Mouse (Mus musculus) megakaryocyte-erythroid progenitor cell, adult 5-6 weeks (primary cell): ENCODE data around the gene Lzts2. TPM values are rescaled to one million over a fixed set of nuclear protein-coding genes. Genes with fewer than 3 reads are reported as not detected.

ENCODE experiments used
- ATAC-seq: replicated peaks from 2 replicates; pipeline ENCODE4 v1.8.0; 2016; ENCODE audit warnings: mild to moderate bottlenecking, inconsistent platforms; ENCODE audit not compliant: severe bottlenecking, poor library complexity, low FRiP score, low TSS enrichment
- total RNA-seq, 2 experiments: library from RNA; stranded (forward) in 1 of 2; stranded (reverse) in 1 of 2; fragments of 200-1000, 215-1000 nt in 1 of 2; fragments of >200 nt in 1 of 2; fragmentation: Nextera tagmentation in 1 of 2; gene quantifications; 2 replicates each; pipeline ENCODE4 v1.2.3; 2014 to 2017

The Lzts2 gene
- total RNA-seq, 2 experiments from 2014 or later, result 7.9 to 10.2 TPM

DNA sequence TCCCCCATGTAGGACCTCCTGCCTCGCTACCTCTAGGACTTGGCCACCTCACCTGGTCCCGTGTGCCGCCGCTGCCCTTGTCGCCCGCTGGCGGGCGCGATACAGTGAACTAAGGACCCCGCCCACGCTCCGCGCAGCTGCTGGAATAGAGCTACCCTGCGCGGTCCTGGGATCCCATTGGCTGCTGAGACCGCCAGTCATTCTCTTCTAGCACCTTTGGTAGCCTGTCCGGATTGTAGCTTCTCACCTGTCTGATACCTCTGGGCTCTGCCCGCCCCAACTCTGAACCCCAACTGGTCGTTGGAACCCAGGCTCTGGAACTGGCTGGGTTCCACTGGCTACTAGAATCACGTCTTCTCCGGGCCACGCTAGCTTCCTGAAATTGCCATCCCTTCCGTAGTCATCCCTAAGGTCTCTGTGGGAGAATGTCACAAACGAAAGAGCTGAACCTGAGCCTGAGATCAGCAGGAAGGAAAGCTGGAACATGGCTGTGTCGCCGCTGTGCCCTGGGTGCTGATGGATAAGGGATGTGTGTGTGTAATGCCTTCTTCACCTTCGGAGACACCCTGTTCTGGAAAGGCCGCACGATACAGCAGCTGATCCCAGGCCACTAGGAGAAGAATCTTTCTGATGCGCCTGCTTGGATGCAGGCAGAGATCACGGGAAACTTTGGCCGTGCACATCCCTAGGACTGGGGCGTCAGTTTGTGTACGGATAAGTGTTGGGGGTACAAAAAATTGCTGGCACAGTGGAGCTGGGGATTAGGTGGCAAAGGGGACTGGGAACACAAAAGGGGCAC lies 32.5 kb downstream of the Lzts2 start:
- ATAC-seq, result peak; percentile 50

DNA sequence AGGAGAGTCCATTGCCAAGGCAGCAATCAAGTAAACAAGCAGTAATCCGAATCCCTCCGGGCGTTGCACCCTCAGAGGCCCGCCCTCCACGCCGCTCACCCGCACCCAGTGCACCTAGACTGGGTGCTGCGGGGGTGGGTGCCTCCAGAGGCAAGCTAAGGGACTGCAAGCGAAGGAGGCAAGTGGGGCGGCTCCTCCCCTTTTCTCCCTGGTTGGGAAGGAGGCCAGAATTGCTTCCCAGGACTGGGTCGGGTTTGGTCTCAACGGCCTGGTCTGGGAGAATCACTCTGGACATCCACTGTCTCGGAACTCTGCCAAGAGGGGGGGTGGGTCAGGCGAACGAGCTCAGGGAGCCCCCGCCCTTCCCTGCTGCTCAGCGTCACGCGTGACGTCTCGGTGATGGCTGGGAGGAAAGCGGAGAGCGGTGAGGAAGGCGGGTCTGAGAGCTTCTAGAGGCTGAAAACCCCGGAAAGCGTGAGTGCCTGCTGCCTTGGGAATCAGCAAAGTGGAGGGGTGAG lies 33.3 kb downstream of the Lzts2 start, which contains the start of gene Sfxn3:
Sfxn3 (plus strand) TSS at position 87 of the 518 bp plus-strand sequence.
- peak; percentile 85 for ATAC-seq

DNA sequence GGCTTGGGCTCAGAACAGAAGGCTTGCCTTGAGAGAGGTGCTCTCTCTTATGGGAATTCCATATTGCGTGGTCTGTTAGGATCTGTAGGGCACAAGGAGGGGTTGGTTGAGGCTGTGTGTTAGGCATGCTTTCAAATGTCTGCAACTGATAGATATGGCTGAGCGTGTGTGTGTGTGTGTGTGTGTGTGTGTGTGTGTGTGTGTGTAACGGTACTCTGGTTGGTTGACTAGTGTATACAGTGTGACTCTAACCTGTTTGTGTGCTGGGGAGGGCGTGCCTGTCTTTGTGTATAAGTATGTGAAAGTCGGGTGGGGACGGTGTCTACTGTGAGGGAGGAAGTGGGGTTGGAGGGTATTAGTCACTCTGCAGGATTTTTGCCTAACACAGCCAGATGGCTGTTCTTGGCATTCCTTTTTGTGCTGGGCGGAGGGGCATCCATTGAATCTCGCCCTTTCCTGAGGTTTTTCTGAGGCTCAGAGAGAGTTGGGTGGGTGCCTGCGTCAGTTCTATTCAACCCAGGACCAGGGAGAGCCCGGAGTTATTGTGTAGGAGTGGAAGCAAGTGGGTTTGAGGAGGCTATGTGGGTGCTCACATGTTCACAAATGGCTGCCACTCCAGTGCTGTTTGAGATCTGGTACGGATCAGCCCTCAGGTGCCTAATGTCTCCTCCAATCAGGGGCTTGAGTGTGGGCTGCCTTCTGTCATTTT lies 33.9 kb downstream of the Lzts2 start:
- peak; percentile 65 for ATAC-seq

DNA sequence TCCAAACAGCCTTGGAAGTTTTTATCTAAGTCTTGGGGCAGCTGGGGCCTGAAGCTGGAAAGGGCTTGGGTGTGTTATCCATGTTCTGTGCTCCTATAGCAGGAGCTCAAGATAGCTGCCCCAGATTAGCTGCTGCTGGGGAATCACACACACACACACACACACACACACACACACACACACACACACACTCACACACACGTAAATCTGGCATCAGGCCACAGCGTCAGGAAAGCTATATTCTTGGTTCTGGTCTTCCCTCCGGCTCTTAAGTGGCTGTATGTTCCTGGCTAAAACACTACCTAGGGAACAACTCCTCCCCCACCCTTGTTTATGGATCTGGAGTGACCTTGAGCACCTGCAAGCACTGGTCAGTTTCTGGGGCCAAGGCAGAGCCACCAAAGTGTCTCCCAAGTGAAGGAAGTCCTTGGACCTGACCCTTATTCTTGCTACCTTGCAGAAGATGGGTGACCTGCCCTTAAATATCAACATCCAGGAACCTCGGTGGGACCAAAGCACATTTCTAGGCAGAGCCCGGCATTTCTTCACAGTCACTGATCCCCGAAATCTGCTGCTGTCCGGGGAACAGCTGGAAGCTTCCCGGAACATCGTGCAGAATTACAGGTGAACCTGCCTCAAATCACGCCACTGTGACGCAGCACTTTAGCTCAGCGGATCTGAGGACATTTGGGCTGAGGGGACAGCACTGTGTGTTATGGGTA lies 34.6 kb downstream of the Lzts2 start:
- ATAC-seq, result no peak

DNA sequence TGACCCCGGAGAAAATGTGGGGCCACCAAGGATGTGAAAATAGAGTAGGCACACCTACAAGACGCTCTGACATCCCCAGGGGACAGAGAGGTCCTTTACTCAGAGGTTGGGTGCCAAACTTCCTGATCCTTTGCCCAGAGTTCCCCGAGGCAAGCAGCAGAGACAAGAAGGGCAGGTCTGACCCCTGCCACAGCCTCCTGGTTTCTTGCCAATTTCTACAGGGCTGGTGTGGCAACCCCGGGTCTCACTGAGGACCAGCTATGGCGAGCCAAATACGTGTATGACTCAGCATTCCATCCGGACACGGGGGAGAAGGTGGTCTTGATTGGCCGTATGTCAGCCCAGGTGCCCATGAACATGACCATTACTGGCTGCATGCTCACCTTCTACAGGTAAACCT lies 35.3 kb downstream of the Lzts2 start:
- no peak for ATAC-seq

DNA sequence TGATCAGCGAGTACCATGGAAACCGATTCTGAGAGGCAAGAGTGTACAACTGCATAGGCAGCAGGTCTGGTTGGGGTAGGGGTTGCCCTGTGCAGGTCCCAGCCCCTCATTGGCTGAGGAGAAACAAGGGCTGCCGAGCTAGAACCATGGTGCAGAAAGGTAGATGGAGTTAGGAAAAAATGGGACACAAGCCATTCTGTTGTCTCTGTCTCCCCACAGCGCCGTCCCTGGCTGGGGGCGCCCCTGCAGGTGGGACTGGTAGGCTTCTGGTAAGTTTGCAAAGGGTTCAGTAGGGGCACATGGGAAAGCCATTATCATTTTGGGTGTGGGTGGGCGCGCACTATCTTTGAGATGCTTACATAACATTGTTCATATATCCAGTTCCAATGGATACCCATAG lies 39.2 kb downstream of the Lzts2 start:
- ATAC-seq, result no peak

DNA sequence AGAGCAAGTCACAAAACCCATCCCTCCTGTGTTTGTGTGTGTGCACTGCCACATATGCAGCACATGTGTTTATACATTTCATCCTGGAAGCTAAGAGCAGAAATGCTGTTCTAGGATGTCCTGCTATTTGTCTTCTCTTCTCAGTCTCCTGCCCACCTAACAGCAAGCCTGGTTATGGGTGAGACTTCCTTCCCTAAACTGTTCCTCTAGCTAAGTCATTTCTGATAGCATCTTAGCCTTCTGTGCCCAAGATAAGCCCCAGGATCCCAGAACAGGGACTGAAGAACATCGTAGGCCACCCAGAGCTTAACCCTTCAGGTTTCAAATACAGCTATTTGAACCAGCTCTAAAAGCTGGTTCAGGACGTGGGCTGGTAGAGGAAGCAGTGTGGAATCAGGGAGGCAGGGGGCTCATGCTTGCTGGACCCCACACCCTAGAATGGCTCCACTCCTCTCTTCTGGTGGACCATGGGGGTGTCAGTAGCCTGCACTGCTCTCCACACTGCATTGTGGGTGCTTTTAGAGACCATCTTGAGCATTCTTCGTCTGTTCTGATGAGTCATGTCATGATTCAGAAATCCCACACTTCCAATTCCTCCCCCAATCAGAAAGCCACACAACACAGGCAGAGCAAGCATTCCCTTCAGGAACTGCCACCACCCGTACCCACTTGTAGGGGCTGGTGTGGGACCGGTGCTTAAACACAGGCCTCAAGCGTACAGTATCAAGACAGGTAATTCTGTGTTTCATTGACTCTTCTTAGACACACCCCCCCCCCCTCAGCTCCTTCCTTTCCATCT lies 40.9 kb downstream of the Lzts2 start:
- ATAC-seq, result no peak

DNA sequence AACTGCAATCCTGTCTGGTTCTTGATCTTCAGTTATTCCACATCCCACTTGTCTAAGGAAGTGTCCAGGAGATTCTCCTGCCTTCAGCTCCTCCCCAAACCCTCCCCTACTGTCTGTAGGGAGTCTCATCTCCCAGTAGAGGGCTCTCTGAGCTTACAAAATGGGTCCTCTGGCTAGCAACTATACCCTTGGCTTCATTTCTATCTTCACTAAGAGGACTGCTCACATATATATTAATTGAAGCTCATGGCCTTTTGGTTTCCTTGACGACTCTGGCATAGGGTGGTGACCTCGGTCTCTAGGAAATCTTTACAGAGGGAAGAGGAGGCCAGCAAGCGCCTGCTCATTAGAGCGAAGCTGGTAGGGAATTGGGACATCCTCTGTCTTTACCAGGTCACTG lies 42.1 kb downstream of the Lzts2 start:
- ATAC-seq, result peak; percentile 49; the same call in 1 of the 2 replicates

DNA sequence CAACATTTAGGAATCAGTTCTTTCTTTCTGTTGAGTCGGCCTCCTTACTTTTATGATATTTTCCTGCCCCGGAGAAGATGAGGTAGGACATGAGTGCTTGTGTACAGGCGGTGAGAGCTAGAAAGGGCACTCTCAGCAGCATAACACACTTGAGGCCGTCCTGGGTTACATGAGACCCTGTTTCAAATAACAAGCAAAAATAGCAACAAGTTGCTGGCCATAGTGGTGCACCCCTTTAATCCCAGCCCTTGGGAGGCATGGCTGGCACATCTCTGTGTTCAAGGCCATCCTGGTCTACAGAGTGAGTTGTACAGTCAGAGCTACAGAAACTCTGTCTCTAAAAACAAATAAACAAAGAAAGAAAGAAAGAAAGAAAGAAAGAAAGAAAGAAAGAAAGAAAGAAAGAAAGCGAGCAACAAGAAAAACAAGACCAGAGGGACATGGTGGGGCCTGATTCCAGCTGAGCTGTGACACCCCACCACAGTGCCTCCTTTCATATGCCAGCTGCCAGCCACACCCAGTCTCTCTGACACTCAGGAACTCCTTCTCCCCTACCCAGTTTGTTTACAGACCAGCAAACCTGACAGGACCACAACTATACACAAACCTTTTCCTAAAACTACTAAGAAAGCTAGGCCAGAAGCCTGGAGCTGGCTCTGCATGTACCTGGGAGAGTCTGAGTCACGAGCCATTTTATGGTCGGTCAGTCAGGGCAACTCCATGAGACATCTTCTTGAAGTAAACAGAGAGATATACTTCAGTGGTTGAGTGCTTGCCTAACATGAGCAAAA lies 42.9 kb downstream of the Lzts2 start:
- ATAC-seq, result no peak

DNA sequence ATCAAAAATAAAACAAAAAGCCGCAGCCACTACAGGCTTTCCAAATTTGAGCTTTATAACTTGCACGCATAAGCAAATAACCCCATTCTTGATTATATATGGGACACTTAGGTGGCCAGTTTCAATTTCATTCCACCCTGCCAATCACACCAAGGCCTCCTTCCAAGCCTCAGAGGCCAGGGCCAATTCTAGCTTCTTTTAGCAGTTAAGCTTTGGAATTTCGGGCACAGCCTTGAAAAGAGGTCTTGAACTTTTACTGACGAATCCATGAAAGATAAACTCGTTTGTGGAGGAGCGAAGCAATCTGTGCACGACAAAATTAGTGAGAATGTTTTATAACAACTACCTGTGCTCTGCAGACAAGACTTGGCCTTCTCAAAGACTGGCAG lies 43.5 kb downstream of the Lzts2 start:
- ATAC-seq, result no peak

DNA sequence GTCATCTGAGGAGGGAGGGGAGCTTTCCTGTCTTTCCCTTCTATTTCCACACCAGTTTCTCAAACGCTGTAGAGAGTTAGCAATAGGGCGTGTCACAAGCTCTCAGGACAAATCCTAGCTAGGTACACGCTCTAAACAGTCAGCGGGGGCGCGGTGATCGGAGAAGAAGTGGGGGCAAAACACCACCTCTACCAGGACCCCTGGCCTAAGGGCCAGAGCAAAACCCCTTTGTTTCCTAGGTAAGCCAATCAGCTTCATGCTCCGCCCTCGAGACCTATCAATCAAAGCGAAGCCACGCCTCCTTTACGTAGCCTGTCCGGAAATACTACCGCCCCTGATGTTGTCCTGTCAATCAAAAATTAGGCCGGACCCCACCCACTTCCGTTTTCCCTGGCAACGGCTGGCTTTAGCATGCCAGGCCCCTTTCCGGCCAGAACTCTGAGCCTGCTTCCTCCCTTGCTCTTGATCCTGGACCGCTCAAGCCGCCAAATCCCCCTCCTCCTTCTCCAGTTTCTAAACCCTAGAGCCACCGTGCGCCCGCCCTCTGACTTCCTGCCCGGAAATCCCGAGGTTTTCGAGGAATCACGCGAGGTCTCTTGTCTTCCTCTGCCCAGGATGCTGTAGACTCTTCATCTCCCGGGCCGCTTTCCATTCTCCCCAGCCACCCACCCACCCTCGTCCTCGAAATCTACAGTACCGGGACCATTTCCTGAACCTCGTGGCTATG lies 44.1 kb downstream of the Lzts2 start:
- peak; percentile 88 for ATAC-seq

DNA sequence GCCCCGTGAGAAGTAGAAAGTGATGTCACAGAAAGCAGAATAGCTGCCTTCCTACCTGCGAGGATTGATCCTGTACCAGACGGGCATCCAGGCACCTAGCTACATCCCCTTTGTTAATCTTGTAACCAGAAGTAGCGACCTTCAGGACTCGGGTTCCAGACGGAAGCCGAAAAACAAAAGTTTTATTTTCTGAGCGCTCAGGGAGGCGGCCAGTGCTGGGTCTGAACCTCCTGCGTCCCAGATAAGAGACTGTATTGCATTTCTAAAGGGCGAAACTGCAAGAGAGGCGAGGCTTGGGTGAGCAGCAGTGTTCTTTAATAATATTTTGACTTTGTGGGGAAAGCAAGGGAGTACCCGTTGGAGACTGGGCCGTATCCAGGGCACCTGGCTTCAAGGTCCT lies 44.6 kb downstream of the Lzts2 start:
- 0 out of 2 replicates have a peak, but pooled peaks have one; percentile 29 for ATAC-seq

DNA sequence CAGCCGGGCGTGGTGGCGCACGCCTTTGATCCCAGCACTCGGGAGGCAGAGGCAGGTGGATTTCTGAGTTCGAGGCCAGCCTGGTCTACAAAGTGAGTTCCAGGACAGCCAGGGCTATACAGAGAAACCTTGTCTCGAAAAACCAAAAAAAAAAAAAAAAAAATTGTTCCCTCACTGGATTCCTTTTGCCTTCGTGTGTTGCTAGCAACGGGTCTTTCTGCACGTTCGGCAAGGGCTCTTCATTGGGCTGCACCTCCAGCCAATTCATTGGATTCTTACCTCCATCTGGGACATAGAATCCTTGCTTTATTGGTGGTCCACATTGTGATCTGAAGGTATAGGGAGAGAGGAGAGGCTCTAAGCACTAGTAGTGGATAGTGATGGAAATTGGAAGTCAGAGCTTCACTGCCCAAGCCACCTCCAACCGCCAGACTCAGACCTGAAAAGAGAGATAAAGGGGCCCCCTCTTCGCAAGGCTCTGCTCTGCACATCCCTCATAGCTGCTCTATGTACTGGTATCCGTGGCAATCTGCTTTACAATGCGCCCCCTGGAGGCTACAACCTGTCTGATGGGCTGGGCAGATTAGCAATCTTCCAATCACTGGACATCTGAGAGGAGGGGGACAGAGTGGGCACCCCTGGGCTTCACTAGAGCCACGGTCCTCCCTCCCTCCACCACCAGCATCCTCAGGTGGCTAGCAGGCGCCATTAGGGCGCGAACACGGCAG lies 49.5 kb downstream of the Lzts2 start:
- peak; percentile 76 for ATAC-seq

DNA sequence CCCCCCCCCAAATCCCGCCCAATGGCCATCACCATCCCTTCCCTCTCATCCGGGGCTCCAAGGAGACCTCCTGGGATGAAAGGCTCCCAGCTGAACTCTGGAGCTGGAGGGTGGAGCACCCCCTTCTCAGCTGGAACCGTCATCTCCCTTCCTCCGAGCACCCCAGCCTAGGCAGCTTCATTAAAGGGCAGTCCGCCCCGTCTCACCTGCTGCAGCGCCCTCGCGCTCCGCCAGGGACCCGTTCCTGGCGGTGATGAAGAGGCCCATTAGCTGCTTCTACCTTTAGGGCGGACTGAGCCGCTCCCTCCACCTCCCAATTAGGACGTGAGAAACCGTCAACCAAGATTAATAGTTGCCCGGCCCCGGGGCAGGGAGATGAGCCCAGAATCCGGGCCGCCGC lies 51.0 kb downstream of the Lzts2 start:
- no peak for ATAC-seq

DNA sequence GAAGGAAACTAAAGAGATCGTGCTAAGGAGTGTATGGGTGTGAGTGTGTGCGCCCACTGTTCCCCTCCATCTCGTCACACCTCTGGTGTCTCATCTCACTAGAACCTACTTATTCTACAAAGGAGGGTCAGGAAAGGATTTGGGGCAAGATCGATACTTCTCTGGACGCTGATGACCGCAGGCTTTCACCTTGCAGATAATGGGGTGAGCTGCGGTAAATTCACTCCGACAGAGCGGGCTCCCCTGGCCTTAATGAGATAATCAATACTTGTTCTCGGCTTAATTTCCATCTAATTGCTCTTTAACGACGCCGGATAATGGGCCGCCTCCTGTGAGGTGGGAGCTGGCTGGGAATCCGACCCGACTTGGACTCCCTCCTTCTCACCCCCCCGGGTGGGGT lies 53.0 kb downstream of the Lzts2 start:
- no peak for ATAC-seq

DNA sequence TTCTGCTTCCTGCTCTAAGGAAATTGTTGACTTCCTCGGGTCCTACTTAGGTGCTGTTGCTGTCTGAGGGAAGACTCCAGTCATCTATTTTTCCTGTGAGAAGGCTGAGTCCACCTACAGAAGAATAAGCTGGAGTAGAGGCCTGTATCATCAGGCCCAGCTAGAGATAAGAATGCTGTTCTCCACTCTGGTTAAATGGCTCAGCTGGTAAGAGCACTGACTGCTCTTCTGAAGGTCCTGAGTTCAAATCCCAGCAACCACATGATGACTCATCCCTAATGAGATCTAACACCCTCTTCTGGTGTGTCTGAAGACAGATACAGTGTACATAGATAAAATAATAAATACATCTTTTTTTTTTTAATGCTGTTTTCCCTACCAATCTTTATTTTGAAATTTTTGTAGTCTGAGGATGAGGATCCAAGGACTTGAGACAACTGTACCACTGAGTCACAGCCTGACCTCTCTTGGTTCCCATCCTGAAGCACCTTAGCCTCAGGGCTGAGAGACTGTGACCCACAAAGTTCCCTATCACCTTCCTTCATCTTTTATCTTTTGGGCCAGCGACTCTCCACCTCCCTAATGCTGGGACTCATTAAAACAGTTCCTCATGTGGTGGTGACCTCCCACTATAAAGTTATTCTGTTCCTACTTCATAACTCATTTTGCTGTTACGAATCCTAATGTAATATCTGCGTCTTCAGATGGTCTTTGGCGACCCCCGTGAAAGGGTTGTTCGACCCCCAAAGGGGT lies 53.7 kb downstream of the Lzts2 start:
- 0 out of 2 replicates have a peak, but pooled peaks have one; percentile 36 for ATAC-seq
